8 mouse cellular contexts compared by ENCODE assay signal in genomic region chr2:113390935-113391334, GRCm38 (mm10).
DNase-seq lines count a peak whose midpoint lies in the region; ATAC-seq and TF ChIP-seq lines count a peak whose summit lies in the region.

No protein-coding gene starts in this region.

- no peak overlapping the region for H3K27ac ChIP-seq in forebrain, embryonic 15.5 days (replicated peaks)
- no peak overlapping the region for H3K27ac ChIP-seq in kidney, postnatal 0 days
- no peak overlapping the region for H3K27ac ChIP-seq in midbrain, postnatal 0 days (ENCODE audit: low read depth, low read length)

- 56% methylated on average over 3 of the region's 3 CpGs for WGBS in forebrain, embryonic 15.5 days
- WGBS in kidney, postnatal 0 days, result 59% methylated on average over 3 of the region's 3 CpGs
- 55% methylated on average over 3 of the region's 3 CpGs for WGBS in midbrain, postnatal 0 days

- peak; percentile 70 for ATAC-seq in forebrain, embryonic 15.5 days (replicated peaks)
- ATAC-seq in kidney, postnatal 0 days (replicated peaks; ENCODE audit: low FRiP score, low read depth), result peak; percentile 61; the same call in 1 of the 2 replicates
- peak; percentile 44; the same call in 1 of the 2 replicates for ATAC-seq in midbrain, postnatal 0 days (ENCODE audit: low FRiP score)

- no peak overlapping the region for H3K4me2 ChIP-seq in forebrain, embryonic 15.5 days (replicated peaks)
- H3K4me2 ChIP-seq in kidney, postnatal 0 days (ENCODE audit: low read length), result no peak overlapping the region
- no peak overlapping the region for H3K4me2 ChIP-seq in midbrain, postnatal 0 days (ENCODE audit: low read depth, low read length, poor library complexity, severe bottlenecking)

- no peaks in the 10 kb centered on the region for H3K4me1 ChIP-seq in forebrain, embryonic 15.5 days
- no peaks in the 10 kb centered on the region for H3K4me1 ChIP-seq in kidney, postnatal 0 days (replicated peaks; ENCODE audit: insufficient read depth, low read length)
- H3K4me1 ChIP-seq in midbrain, postnatal 0 days (ENCODE audit: insufficient read depth, low read length), result no peaks in the 10 kb centered on the region

- H3K9me3 ChIP-seq in forebrain, embryonic 15.5 days, result no peaks in the 10 kb centered on the region
- H3K9me3 ChIP-seq in kidney, postnatal 0 days (replicated peaks; ENCODE audit: low read length), result no peaks in the 10 kb centered on the region
- H3K9me3 ChIP-seq in midbrain, postnatal 0 days (ENCODE audit: low read length), result no peaks in the 10 kb centered on the region

- no peak overlapping the region for H3K4me3 ChIP-seq in forebrain, embryonic 15.5 days
- H3K4me3 ChIP-seq in kidney, postnatal 0 days (replicated peaks; ENCODE audit: low read depth, low read length), result no peak overlapping the region
- no peak overlapping the region for H3K4me3 ChIP-seq in midbrain, postnatal 0 days (ENCODE audit: low read depth, low read length)

- no peak overlapping the region for H3K9ac ChIP-seq in forebrain, embryonic 15.5 days (replicated peaks)
- no peak overlapping the region for H3K9ac ChIP-seq in kidney, postnatal 0 days (ENCODE audit: low read depth, low read length)
- H3K9ac ChIP-seq in midbrain, postnatal 0 days (replicated peaks; ENCODE audit: low read length, poor library complexity, severe bottlenecking), result no peak overlapping the region

- H3K27me3 ChIP-seq in forebrain, embryonic 15.5 days, result no peaks in the 10 kb centered on the region
- H3K27me3 ChIP-seq in kidney, postnatal 0 days (ENCODE audit: insufficient read depth, low read length), result no peaks in the 10 kb centered on the region
- H3K27me3 ChIP-seq in midbrain, postnatal 0 days (ENCODE audit: insufficient read depth, low read length), result no peaks in the 10 kb centered on the region

- TF ChIP-seq CTCF in kidney, postnatal 0 days (IDR thresholded peaks at IDR 0.05; ENCODE audit: low read depth), result peak; percentile 93
- peak; percentile 74 for TF ChIP-seq CTCF in midbrain, postnatal 0 days (IDR thresholded peaks at IDR 0.05)

- no peaks in the 10 kb centered on the region for H3K36me3 ChIP-seq in forebrain, embryonic 15.5 days
- H3K36me3 ChIP-seq in kidney, postnatal 0 days (ENCODE audit: insufficient read depth, low read length), result no peaks in the 10 kb centered on the region
- no peaks in the 10 kb centered on the region for H3K36me3 ChIP-seq in midbrain, postnatal 0 days (ENCODE audit: insufficient read depth, low read length)

- intact Hi-C loops in gastrocnemius, postnatal 14 days (cut with DNase I; ENCODE audit: low total_unique reads), result loop anchor here (5.0 to 10.0 kb wide), 3 partner anchors 41 to 86 kb away; no protein-coding TSS in a partner anchor

- DNase-seq in kidney, adult 18-20 months, result peak; percentile 29
- no peak for DNase-seq in kidney, postnatal 25 days
- peak; percentile 35 for DNase-seq in Muller cell, postnatal 12 days (ENCODE audit: inconsistent ontology term)
- DNase-seq in kidney, postnatal 0 days (ENCODE audit: low spot score), result peak; percentile 85
- DNase-seq in midbrain, postnatal 0 days (ENCODE audit: low spot score), result peak; percentile 26
- no peak for DNase-seq in gastrocnemius, postnatal 14 days
- DNase-seq in adrenal gland, postnatal 25 days, result no peak

Comparison
In these comparisons a context has a peak if more than half of its experiments do, and no peak if none do; other contexts are left out.
1. DNase-seq: peak in kidney, adult 18-20 months (single experiment), Muller cell, postnatal 12 days (single experiment), kidney, postnatal 0 days (single experiment) and midbrain, postnatal 0 days (single experiment); none in kidney, postnatal 25 days (0 of 2), gastrocnemius, postnatal 14 days (single experiment) and adrenal gland, postnatal 25 days (single experiment).
2. Peak in every context shown above with its lines, with median percentiles within 50 percentile points of each other: ATAC-seq.